In genomic region chr19:42131101-42131500, GRCm38 (mm10) we compare ENCODE assay signal across 15 mouse cellular contexts. TPM values are rescaled to one million over a fixed set of nuclear protein-coding genes. Genes with fewer than 3 reads are reported as not detected.
DNase-seq lines count a peak whose midpoint lies in the region; ATAC-seq and TF ChIP-seq lines count a peak whose summit lies in the region.
"Had no signal": no experiment of that assay in that cellular context is flagged by ENCODE, and none has a peak within 500 bp of the region (broad histone marks: within the 10 kb centered on the region; RNA-seq: fewer than 3 reads in every experiment).

No protein-coding gene starts in this region.

- TF ChIP-seq POLR2A in MEL (IDR thresholded peaks at IDR 0.05; ENCODE audit: control insufficient read depth in 1 of 2, insufficient read depth in 1 of 2, low read depth in 1 of 2, low read length in 2 of 2, poor library complexity in 1 of 2): no peak
- no peak for TF ChIP-seq POLR2A in embryonic fibroblast, embryonic 13.5 days (IDR thresholded peaks at IDR 0.05; ENCODE audit: low read depth, low read length)

- H3K4me1 ChIP-seq in MEL (ENCODE audit: control insufficient read depth in 1 of 2, insufficient read depth in 2 of 2, low read length in 2 of 2): peaks cover 30 to 49% of the 10 kb centered on the region in 2 experiments
- peaks cover 7% of the 10 kb centered on the region for H3K4me1 ChIP-seq in embryonic fibroblast, embryonic 13.5 days (ENCODE audit: control insufficient read depth, insufficient read depth, low read length)
- H3K4me1 ChIP-seq in stomach, embryonic 15.5 days: peaks cover 12% of the 10 kb centered on the region; the same call in 1 of the 2 replicates

- H3K36me3 ChIP-seq in MEL (ENCODE audit: control insufficient read depth in 1 of 2, insufficient read depth in 2 of 2, low read length in 2 of 2): peaks cover 0 to 51% of the 10 kb centered on the region in 2 experiments; a peak in 2 of 4 replicates
- no peaks in the 10 kb centered on the region for H3K36me3 ChIP-seq in stomach, embryonic 15.5 days
- H3K36me3 ChIP-seq: hindbrain, embryonic 13.5 days had no signal

- no peak for TF ChIP-seq RAD21 in MEL (IDR thresholded peaks at IDR 0.05; ENCODE audit: low read depth, low read length)

- TF ChIP-seq EP300 in MEL (IDR thresholded peaks at IDR 0.05; ENCODE audit: low read depth in 1 of 2, low read length in 2 of 2): no peak

- no peak overlapping the region for H3K4me3 ChIP-seq in left cerebral cortex, adult 2 months
- H3K4me3 ChIP-seq in MEL (ENCODE audit: control insufficient read depth in 1 of 2, insufficient read depth in 1 of 2, low read depth in 2 of 2, low read length in 2 of 2): no peak overlapping the region
- no peak overlapping the region for H3K4me3 ChIP-seq in embryonic fibroblast, embryonic 13.5 days (ENCODE audit: insufficient read depth, low read length)
- H3K4me3 ChIP-seq in stomach, embryonic 15.5 days (replicated peaks): no peak overlapping the region
- H3K4me3 ChIP-seq: hindbrain, embryonic 13.5 days had no signal

- H3K9me3 ChIP-seq in MEL (replicated peaks; ENCODE audit: insufficient read depth, low read length): no peaks in the 10 kb centered on the region
- no peaks in the 10 kb centered on the region for H3K9me3 ChIP-seq in stomach, embryonic 15.5 days
- H3K9me3 ChIP-seq: hindbrain, embryonic 13.5 days had no signal

- intact Hi-C loops in left cerebral cortex, adult 2 months (cut with DNase I): no loop called here
- intact Hi-C loops in left cerebral cortex, postnatal 10 days (cut with DNase I): no loop called here

- DNase-seq in left cerebral cortex, adult 2 months (ENCODE audit: extremely low spot score in 1 of 2, low spot score in 2 of 2): no peak
- DNase-seq in left cerebral cortex, adult 8-10 months (ENCODE audit: low spot score in 2 of 2): no peak
- DNase-seq in MEL (ENCODE audit: low read depth, low spot score): peak; percentile 40
- no peak for DNase-seq in left cerebral cortex, postnatal 10 days (ENCODE audit: extremely low spot score in 1 of 2, low spot score in 2 of 2)
- no peak for DNase-seq in B cell, adult 2 months
- DNase-seq: adrenal gland, adult 8-10 months; cerebellum, adult 11 months; kidney, adult 8-10 months; spleen, adult 18-20 months; thymus, postnatal 14 days had no signal

- WGBS in stomach, embryonic 15.5 days: 61% methylated on average over 5 of the region's 5 CpGs

- no peak for TF ChIP-seq CTCF in left cerebral cortex, adult 2 months (IDR thresholded peaks at IDR 0.05)
- no peak for TF ChIP-seq CTCF in MEL (IDR thresholded peaks at IDR 0.05 in 2 of 3, conservative IDR thresholded peaks at IDR 0.05 in 1 of 3; ENCODE audit: control insufficient read depth in 1 of 3, insufficient read depth in 1 of 3, low read depth in 2 of 3, low read length in 3 of 3, poor library complexity in 1 of 3, severe bottlenecking in 1 of 3)
- no peak for TF ChIP-seq CTCF in embryonic fibroblast, embryonic 13.5 days (IDR thresholded peaks at IDR 0.05; ENCODE audit: borderline replicate concordance, insufficient read depth, low read length)

- H3K9ac ChIP-seq in MEL (ENCODE audit: control insufficient read depth, low read depth, low read length, poor library complexity, severe bottlenecking): peak overlapping the region; percentile 78
- no peak overlapping the region for H3K9ac ChIP-seq in stomach, embryonic 15.5 days
- H3K9ac ChIP-seq: hindbrain, embryonic 13.5 days had no signal

- no peaks in the 10 kb centered on the region for H3K27me3 ChIP-seq in MEL (ENCODE audit: control insufficient read depth in 1 of 2, insufficient read depth in 2 of 2, low read length in 2 of 2)
- H3K27me3 ChIP-seq in stomach, embryonic 15.5 days (replicated peaks): no peaks in the 10 kb centered on the region

- peaks cover 6% of the 10 kb centered on the region for H3K79me2 ChIP-seq in MEL (ENCODE audit: control insufficient read depth, insufficient read depth, low read length, poor library complexity)

- no peak overlapping the region for H3K4me2 ChIP-seq in stomach, embryonic 15.5 days
- H3K4me2 ChIP-seq: heart, embryonic 11.5 days; hindbrain, embryonic 13.5 days had no signal

- peak overlapping the region; percentile 96 for H3K27ac ChIP-seq in left cerebral cortex, adult 2 months
- H3K27ac ChIP-seq in MEL (ENCODE audit: control insufficient read depth, low read depth, low read length): 0 out of 2 replicates have a peak overlapping the region, but pooled peaks have one; percentile 96
- peak overlapping the region; percentile 35 for H3K27ac ChIP-seq in embryonic fibroblast, embryonic 13.5 days (ENCODE audit: insufficient read depth, low read length)
- peak overlapping the region; percentile 94 for H3K27ac ChIP-seq in stomach, embryonic 15.5 days
- H3K27ac ChIP-seq: hindbrain, embryonic 13.5 days had no signal

- ATAC-seq in stomach, embryonic 15.5 days (ENCODE audit: insufficient read depth, low FRiP score, low read depth): no peak

TF ChIP-seq in MEL, 35 proteins besides CTCF, POLR2A, EP300 and RAD21:
- no peak for TF ChIP-seq ELF1 (IDR thresholded peaks at IDR 0.05; ENCODE audit: low read depth, low read length)
- TF ChIP-seq ZMIZ1 (IDR thresholded peaks at IDR 0.05; ENCODE audit: low read depth, low read length): no peak
- no peak for TF ChIP-seq BHLHE40 (IDR thresholded peaks at IDR 0.05; ENCODE audit: borderline replicate concordance, low read depth, low read length)
- TF ChIP-seq TAL1 (IDR thresholded peaks at IDR 0.05; ENCODE audit: low read length): no peak
- no peak for TF ChIP-seq GABPA (IDR thresholded peaks at IDR 0.05; ENCODE audit: low read depth, low read length)

RNA-seq across cellular contexts. Expression of gene Avpi1, which starts 2.2 kb away (rescaled TPM):
- total RNA-seq in left cerebral cortex, adult 2 months (2021): 10 to 100 TPM; 27.6 to 30.9 TPM
- 10 to 100 TPM; 28.3 to 30.5 (median 29.8) TPM for total RNA-seq in left cerebral cortex, adult 8-10 months (2022)
- total RNA-seq in MEL (2012; rRNA removed): 49.5 and 54.8 TPM in 2 replicates
- polyA plus RNA-seq in MEL (2012; ENCODE audit: insufficient read depth in 1 of 2, insufficient read length in 2 of 2, low read depth in 1 of 2, low replicate concordance in 2 of 2, missing spikeins in 1 of 2): 10 to 100 TPM in 1 of 2 experiments, not detected in 1; 53.3 TPM
- polyA plus RNA-seq in embryonic fibroblast, embryonic 13.5 days (2011; ENCODE audit: insufficient read length, low read depth, missing spikeins): 18.4 TPM in 2 replicates
- 42.5 and 44.7 TPM in 2 replicates for polyA plus RNA-seq in stomach, embryonic 15.5 days (2015; fragmentation: Nextera tagmentation; extraction: Ambion mirVana)
- 10 to 100 TPM; 20.6 to 21.4 TPM for total RNA-seq in left cerebral cortex, postnatal 10 days (2021)

RNA-seq across cellular contexts. Expression of gene Marveld1, which starts 16.1 kb away (rescaled TPM):
- total RNA-seq in left cerebral cortex, adult 2 months (2021): 10 to 100 TPM in 1 of 2 experiments, 1 to 10 TPM in 1; 8.0 to 10.6 TPM
- 10 to 100 TPM in 1 of 4 experiments, 1 to 10 TPM in 3; 8.7 to 10.2 (median 9.0) TPM for total RNA-seq in left cerebral cortex, adult 8-10 months (2022)
- 7.9 and 9.7 TPM in 2 replicates for total RNA-seq in MEL (2012; rRNA removed)
- polyA plus RNA-seq in MEL (2012; ENCODE audit: insufficient read depth in 1 of 2, insufficient read length in 2 of 2, low read depth in 1 of 2, low replicate concordance in 2 of 2, missing spikeins in 1 of 2): 10 to 100 TPM in 1 of 2 experiments, not detected in 1; 24.4 TPM
- polyA plus RNA-seq in embryonic fibroblast, embryonic 13.5 days (2011; ENCODE audit: insufficient read length, low read depth, missing spikeins): 64.5 and 68.2 TPM in 2 replicates
- polyA plus RNA-seq in stomach, embryonic 15.5 days (2015; fragmentation: Nextera tagmentation; extraction: Ambion mirVana): 19.3 and 21.0 TPM in 2 replicates
- total RNA-seq in left cerebral cortex, postnatal 10 days (2021): 10 to 100 TPM; 11.7 to 13.5 TPM

RNA-seq across cellular contexts. Expression of gene Zfyve27, which starts 32.6 kb away (rescaled TPM):
- total RNA-seq in left cerebral cortex, adult 2 months (2021): 100 to 1,000 TPM in 1 of 2 experiments, 10 to 100 TPM in 1; 87.7 to 107 TPM
- 100 to 1,000 TPM in 1 of 4 experiments, 10 to 100 TPM in 3; 78.2 to 101 (median 83.5) TPM for total RNA-seq in left cerebral cortex, adult 8-10 months (2022)
- total RNA-seq in MEL (2012; rRNA removed): 22.0 and 27.0 TPM in 2 replicates
- 10 to 100 TPM in 1 of 2 experiments, not detected in 1; 40.2 TPM for polyA plus RNA-seq in MEL (2012; ENCODE audit: insufficient read depth in 1 of 2, insufficient read length in 2 of 2, low read depth in 1 of 2, low replicate concordance in 2 of 2, missing spikeins in 1 of 2)
- polyA plus RNA-seq in embryonic fibroblast, embryonic 13.5 days (2011; ENCODE audit: insufficient read length, low read depth, missing spikeins): 13.3 and 15.4 TPM in 2 replicates
- 24.6 and 25.2 TPM in 2 replicates for polyA plus RNA-seq in stomach, embryonic 15.5 days (2015; fragmentation: Nextera tagmentation; extraction: Ambion mirVana)
- 100 to 1,000 TPM in 1 of 2 experiments, 10 to 100 TPM in 1; 93.9 to 100 TPM for total RNA-seq in left cerebral cortex, postnatal 10 days (2021)

RNA-seq across cellular contexts. Expression of gene Pi4k2a, which starts 40.8 kb away (rescaled TPM):
- total RNA-seq in left cerebral cortex, adult 2 months (2021): 10 to 100 TPM; 65.6 to 67.3 TPM
- total RNA-seq in left cerebral cortex, adult 8-10 months (2022): 10 to 100 TPM; 64.0 to 69.1 (median 66.9) TPM
- 10.2 and 12.2 TPM in 2 replicates for total RNA-seq in MEL (2012; rRNA removed)
- polyA plus RNA-seq in MEL (2012; ENCODE audit: insufficient read depth in 1 of 2, insufficient read length in 2 of 2, low read depth in 1 of 2, low replicate concordance in 2 of 2, missing spikeins in 1 of 2): 10 to 100 TPM in 1 of 2 experiments, not detected in 1; 30.3 TPM
- polyA plus RNA-seq in embryonic fibroblast, embryonic 13.5 days (2011; ENCODE audit: insufficient read length, low read depth, missing spikeins): 25.6 and 27.7 TPM in 2 replicates
- polyA plus RNA-seq in stomach, embryonic 15.5 days (2015; fragmentation: Nextera tagmentation; extraction: Ambion mirVana): 22.0 and 24.0 TPM in 2 replicates
- total RNA-seq in left cerebral cortex, postnatal 10 days (2021): 10 to 100 TPM; 46.3 to 47.0 TPM

RNA-seq across cellular contexts. Expression of gene Morn4, which starts 44.9 kb away (rescaled TPM):
- total RNA-seq in left cerebral cortex, adult 2 months (2021): 10 to 100 TPM; 64.0 to 66.2 TPM
- 10 to 100 TPM; 64.8 to 72.4 (median 68.3) TPM for total RNA-seq in left cerebral cortex, adult 8-10 months (2022)
- total RNA-seq in MEL (2012; rRNA removed): 4.9 and 5.7 TPM in 2 replicates
- polyA plus RNA-seq in MEL (2012; ENCODE audit: insufficient read depth in 1 of 2, insufficient read length in 2 of 2, low read depth in 1 of 2, low replicate concordance in 2 of 2, missing spikeins in 1 of 2): 10 to 100 TPM in 1 of 2 experiments, not detected in 1; 18.4 TPM
- polyA plus RNA-seq in embryonic fibroblast, embryonic 13.5 days (2011; ENCODE audit: insufficient read length, low read depth, missing spikeins): 8.2 and 9.6 TPM in 2 replicates
- polyA plus RNA-seq in stomach, embryonic 15.5 days (2015; fragmentation: Nextera tagmentation; extraction: Ambion mirVana): 14.5 and 18.1 TPM in 2 replicates
- total RNA-seq in left cerebral cortex, postnatal 10 days (2021): 10 to 100 TPM; 71.3 to 73.3 TPM
- total RNA-seq: monocyte, adult 5-6 weeks had no signal

Comparison
In these comparisons a context has a peak if more than half of its experiments do, and no peak if none do; other contexts are left out.
1. H3K27ac ChIP-seq: peak in every context shown above with its lines; median percentile 96 in left cerebral cortex, adult 2 months; 96 in MEL; 94 in stomach, embryonic 15.5 days; 35 in embryonic fibroblast, embryonic 13.5 days.